Mouse (Mus musculus): ENCODE data around the gene Dpp6.

Gene Dpp6

DNA sequence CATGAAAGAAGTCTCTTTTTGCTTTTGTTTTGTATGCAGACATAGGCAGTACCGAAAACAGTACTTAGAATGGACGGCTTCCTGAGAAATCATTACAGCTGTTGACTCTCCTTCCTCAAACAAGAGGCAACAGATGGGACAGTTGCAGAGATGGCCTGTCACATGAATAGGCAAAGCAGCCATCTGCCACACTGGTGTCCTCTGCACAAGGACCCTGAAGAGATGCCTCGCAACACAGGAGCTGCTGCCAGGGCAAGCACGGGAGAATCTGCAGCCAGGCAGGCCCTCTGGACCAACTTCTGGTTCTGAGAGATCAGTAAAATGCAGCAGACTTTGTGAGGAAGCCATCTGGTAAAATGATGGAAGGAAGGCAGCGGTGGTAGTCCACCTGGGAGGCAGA is 950.9 kb downstream of the Dpp6 start:
- in situ Hi-C loops (cut with MboI) = no loop called here
